Mouse (Mus musculus) limb, embryonic 11.5 days (tissue): ENCODE data around the gene Six5. TPM values are rescaled to one million over a fixed set of nuclear protein-coding genes. Genes with fewer than 3 reads are reported as not detected.
A peak's percentile ranks its signal among the peaks of the same experiment; 100 is the strongest.

Experiments
- ATAC-seq: fragments of 200-750 bp; cut with Nextera tagmentation; 2 replicates; pipeline ENCODE4 v1.8.0; 2017; ENCODE audit warnings: low read depth; ENCODE audit not compliant: insufficient number of reproducible peaks, low FRiP score, low TSS enrichment
- DNase-seq: peaks from one replicate; pipeline ENCODE4 v3.0.0-alpha.2; 2015; ENCODE audit warnings: low spot score
- H3K27ac ChIP-seq: fragments of 300-500 bp; sonication (generic); replicated peaks from 2 replicates; pipeline ENCODE4 v1.5.1; 2014; ENCODE audit warnings: low read depth, mild to moderate bottlenecking, low read length
- H3K27me3 ChIP-seq: fragments of 300-500 bp; sonication (generic); 2 replicates; pipeline ENCODE4 v1.6.1; 2014; ENCODE audit warnings: mild to moderate bottlenecking, low read length, mixed read lengths; ENCODE audit not compliant: control insufficient read depth, insufficient read depth
- H3K36me3 ChIP-seq: fragments of 300-500 bp; sonication (generic); 2 replicates; pipeline ENCODE4 v1.6.1; 2014; ENCODE audit warnings: mild to moderate bottlenecking, low read length, moderate library complexity, mixed read lengths; ENCODE audit not compliant: control insufficient read depth, insufficient read depth
- H3K4me1 ChIP-seq: fragments of 300-500 bp; sonication (generic); 2 replicates; pipeline ENCODE4 v1.6.1; 2014; ENCODE audit warnings: low read length, mixed read lengths; ENCODE audit not compliant: control insufficient read depth, insufficient read depth
- H3K4me2 ChIP-seq: fragments of 300-500 bp; sonication (generic); 2 replicates; pipeline ENCODE4 v1.6.1; 2014; ENCODE audit warnings: low read depth, mild to moderate bottlenecking, moderate library complexity; ENCODE audit not compliant: severe bottlenecking
- H3K4me3 ChIP-seq: fragments of 300-500 bp; sonication (generic); 2 replicates; pipeline ENCODE4 v1.5.1; 2014; ENCODE audit warnings: low read depth, low read length
- H3K9ac ChIP-seq: fragments of 300-500 bp; sonication (generic); 2 replicates; pipeline ENCODE4 v1.6.1; 2014; ENCODE audit warnings: mild to moderate bottlenecking, low read length
- H3K9me3 ChIP-seq: fragments of 300-500 bp; sonication (generic); 2 replicates; pipeline ENCODE4 v1.6.1; 2016; ENCODE audit warnings: low read length; ENCODE audit not compliant: control insufficient read depth
- WGBS: fragments of 180-500 bp; shearing (Covaris S2); extraction: QIAGEN DNeasy Blood & Tissue Kit; methylation state at CpG from one replicate; pipeline ENCODE4 v1.1.7; 2014; 5-methylcytosine and 5-hydroxymethylcytosine counted together
- polyA plus RNA-seq: library from polyadenylated mRNA; unstranded; fragments of >200 nt; fragmentation: Nextera tagmentation; extraction: Ambion mirVana; gene quantifications from 2 replicates; pipeline ENCODE4 v1.2.1, GENCODE M21; 2014

Six5 gene
- polyA plus RNA-seq, 1 experiment from 2014 or later: 8.9 TPM

GRCm38 (mm10) chr7:19085495-19085894, 8.9 kb upstream of the Six5 start:
- H3K36me3 ChIP-seq: peaks cover 27% of the 10 kb centered on the region

GRCm38 (mm10) chr7:19086042-19086441, 8.4 kb upstream of the Six5 start:
- H3K27ac ChIP-seq: no peak overlapping the region
- ATAC-seq: no peak

More at GRCm38 (mm10) chr7:19085495-19085894, 8.9 kb upstream of the Six5 start:
- no peak overlapping the region for H3K9ac ChIP-seq
- 4% methylated on average over 6 of the region's 6 CpGs for WGBS
- no peaks in the 10 kb centered on the region for H3K9me3 ChIP-seq
- H3K27ac ChIP-seq: no peak overlapping the region
- H3K27me3 ChIP-seq: no peaks in the 10 kb centered on the region
- no peak overlapping the region; the same call in 1 of the 2 replicates for H3K4me2 ChIP-seq
- ATAC-seq: no peak
- no peak overlapping the region for H3K4me3 ChIP-seq
- peaks cover 21% of the 10 kb centered on the region for H3K4me1 ChIP-seq
- no peak for DNase-seq

GRCm38 (mm10) chr7:19086760-19087159, 7.6 kb upstream of the Six5 start:
- no peaks in the 10 kb centered on the region for H3K9me3 ChIP-seq
- WGBS: 59% methylated on average over 18 of the region's 18 CpGs
- no peak for ATAC-seq
- no peak overlapping the region for H3K4me3 ChIP-seq
- no peak overlapping the region for H3K4me2 ChIP-seq
- DNase-seq: no peak
- H3K27ac ChIP-seq: no peak overlapping the region
- H3K4me1 ChIP-seq: peaks cover 21% of the 10 kb centered on the region
- no peak overlapping the region for H3K9ac ChIP-seq
- H3K27me3 ChIP-seq: no peaks in the 10 kb centered on the region
- peaks cover 18% of the 10 kb centered on the region for H3K36me3 ChIP-seq

More at GRCm38 (mm10) chr7:19086042-19086441, 8.4 kb upstream of the Six5 start:
- H3K4me2 ChIP-seq: no peak overlapping the region; the same call in 1 of the 2 replicates
- H3K4me3 ChIP-seq: no peak overlapping the region
- DNase-seq: peak; percentile 64
- H3K27me3 ChIP-seq: no peaks in the 10 kb centered on the region
- H3K36me3 ChIP-seq: peaks cover 25% of the 10 kb centered on the region
- H3K9ac ChIP-seq: no peak overlapping the region
- 6% methylated on average over 14 of the region's 14 CpGs for WGBS
- peaks cover 21% of the 10 kb centered on the region for H3K4me1 ChIP-seq
- no peaks in the 10 kb centered on the region for H3K9me3 ChIP-seq

GRCm38 (mm10) chr7:19088813-19089212, 5.6 kb upstream of the Six5 start:
- Histone ChIP-seq H3K36me3 (0 out of 2 replicates have a peak, but pooled peaks cover 3% of the 10 kb centered on the region), H3K4me1 (peaks cover 19% of the 10 kb centered on the region), H3K27ac (no peak overlapping the region), H3K4me3 (no peak overlapping the region), H3K4me2 (no peak overlapping the region), H3K9ac (no peak overlapping the region), H3K27me3 (no peaks in the 10 kb centered on the region), H3K9me3 (no peaks in the 10 kb centered on the region)
- 46% methylated on average over 10 of the region's 10 CpGs for WGBS
- peak; percentile 80 for DNase-seq
- no peak for ATAC-seq

- no peak for DNase-seq
Observed at GRCm38 (mm10) chr7:19091913-19092312, 2.5 kb upstream of the Six5 start.

GRCm38 (mm10) chr7:19092381-19093173, 1.8 kb upstream of the Six5 start:
- Histone ChIP-seq H3K4me2 (peak overlapping the region; percentile 96), H3K27ac (peak overlapping the region; percentile 82), H3K9ac (peak overlapping the region; percentile 57), H3K36me3 (0 out of 2 replicates have a peak, but pooled peaks cover 3% of the 10 kb centered on the region), H3K4me1 (peaks cover 18% of the 10 kb centered on the region), H3K9me3 (no peaks in the 10 kb centered on the region; the same call in 1 of the 2 replicates), H3K4me3 (peak overlapping the region; percentile 82), H3K27me3 (no peaks in the 10 kb centered on the region)
- DNase-seq (peak; percentile 86), ATAC-seq (peak; percentile 44)
- 3% methylated on average over 38 of the region's 38 CpGs for WGBS

More at GRCm38 (mm10) chr7:19091913-19092312, 2.5 kb upstream of the Six5 start:
- peak overlapping the region; percentile 96; the same call in 1 of the 2 replicates for H3K4me2 ChIP-seq
- no peaks in the 10 kb centered on the region; the same call in 1 of the 2 replicates for H3K9me3 ChIP-seq
- H3K4me1 ChIP-seq: peaks cover 14% of the 10 kb centered on the region
- H3K9ac ChIP-seq: no peak overlapping the region; the same call in 1 of the 2 replicates
- no peak overlapping the region for H3K27ac ChIP-seq
- H3K4me3 ChIP-seq: no peak overlapping the region; the same call in 1 of the 2 replicates
- no peak for ATAC-seq
- 0 out of 2 replicates have a peak, but pooled peaks cover 3% of the 10 kb centered on the region for H3K36me3 ChIP-seq
- WGBS: 21% methylated on average over 14 of the region's 17 CpGs
- H3K27me3 ChIP-seq: no peaks in the 10 kb centered on the region

GRCm38 (mm10) chr7:19093174-19093521, 1.2 kb upstream of the Six5 start:
- peaks cover 18% of the 10 kb centered on the region for H3K4me1 ChIP-seq

GRCm38 (mm10) chr7:19093537-19094385, 633 bp upstream of the Six5 start:
- Histone ChIP-seq H3K4me1 (peaks cover 18% of the 10 kb centered on the region), H3K9ac (peak overlapping the region; percentile 92), H3K27me3 (no peaks in the 10 kb centered on the region), H3K4me2 (peak overlapping the region; percentile 96), H3K9me3 (no peaks in the 10 kb centered on the region; the same call in 1 of the 2 replicates), H3K27ac (peak overlapping the region; percentile 97), H3K36me3 (0 out of 2 replicates have a peak, but pooled peaks cover 3% of the 10 kb centered on the region), H3K4me3 (peak overlapping the region; percentile 82)
- DNase-seq (peak; percentile 99), ATAC-seq (peak; percentile 83)
- WGBS: under 1% methylated on average over 42 of the region's 45 CpGs

More at GRCm38 (mm10) chr7:19093174-19093521, 1.2 kb upstream of the Six5 start:
- H3K9ac ChIP-seq: peak overlapping the region; percentile 57
- under 1% methylated on average over 10 of the region's 15 CpGs for WGBS
- peak overlapping the region; percentile 82 for H3K27ac ChIP-seq
- peak overlapping the region; percentile 96 for H3K4me2 ChIP-seq
- 0 out of 2 replicates have a peak, but pooled peaks cover 3% of the 10 kb centered on the region for H3K36me3 ChIP-seq
- no peaks in the 10 kb centered on the region for H3K27me3 ChIP-seq
- no peaks in the 10 kb centered on the region; the same call in 1 of the 2 replicates for H3K9me3 ChIP-seq
- ATAC-seq: peak; percentile 40
- H3K4me3 ChIP-seq: peak overlapping the region; percentile 82
- DNase-seq: peak; percentile 90
